Mouse (Mus musculus) heart, embryonic 15.5 days (tissue): Measurements from ENCODE around the gene 4930558C23Rik. TPM values are rescaled to one million over a fixed set of nuclear protein-coding genes. Genes with fewer than 3 reads are reported as not detected.
"Not testable (repeated sequence)": the region's sequence is repeated elsewhere in the genome, so short reads cannot be mapped to it uniquely, and the experiment has no call there.

Experiments used
- ATAC-seq: fragments of 200-750 bp; cut with Nextera tagmentation; replicated peaks from 2 replicates; pipeline ENCODE4 v1.8.0; 2017; ENCODE audit warnings: low read depth, moderate TSS enrichment; ENCODE audit not compliant: insufficient number of reproducible peaks, insufficient read depth, low FRiP score
- H3K27ac ChIP-seq: fragments of 300-500 bp; sonication (generic); 2 replicates; pipeline ENCODE4 v1.5.1; 2015; ENCODE audit warnings: mild to moderate bottlenecking, inconsistent platforms
- H3K27me3 ChIP-seq: fragments of 300-500 bp; sonication (generic); 2 replicates; pipeline ENCODE4 v1.6.1; 2015; ENCODE audit warnings: inconsistent platforms
- H3K36me3 ChIP-seq: fragments of 300-500 bp; sonication (generic); 2 replicates; pipeline ENCODE4 v1.6.1; 2015; ENCODE audit warnings: mild to moderate bottlenecking, inconsistent platforms
- H3K4me1 ChIP-seq: fragments of 300-500 bp; sonication (generic); replicated peaks from 2 replicates; pipeline ENCODE4 v1.6.1; 2015; ENCODE audit warnings: inconsistent platforms
- H3K4me2 ChIP-seq: fragments of 300-500 bp; sonication (generic); 2 replicates; pipeline ENCODE4 v1.6.1; 2015; ENCODE audit warnings: inconsistent platforms, mild to moderate bottlenecking, moderate library complexity
- H3K4me3 ChIP-seq: fragments of 300-500 bp; sonication (generic); 2 replicates; pipeline ENCODE4 v1.5.1; 2015; ENCODE audit warnings: mild to moderate bottlenecking, inconsistent platforms
- H3K9ac ChIP-seq: fragments of 300-500 bp; sonication (generic); 2 replicates; pipeline ENCODE4 v1.6.1; 2015; ENCODE audit warnings: mild to moderate bottlenecking, inconsistent platforms
- H3K9me3 ChIP-seq: fragments of 300-500 bp; sonication (generic); replicated peaks from 2 replicates; pipeline ENCODE4 v1.6.1; 2016; ENCODE audit warnings: inconsistent platforms
- WGBS: fragments of 180-500 bp; shearing (Covaris S2); methylation state at CpG from one replicate; pipeline ENCODE4 v1.1.7; 2015; ENCODE audit warnings: mixed read lengths; 5-methylcytosine and 5-hydroxymethylcytosine counted together
- polyA plus RNA-seq: library from polyadenylated mRNA; unstranded; fragments of >200 nt; fragmentation: Nextera tagmentation; extraction: Ambion mirVana; gene quantifications from 2 replicates; pipeline ENCODE4 v1.2.1, GENCODE M21; 2015

4930558C23Rik gene
- polyA plus RNA-seq, result not detected in 2 replicates

DNA sequence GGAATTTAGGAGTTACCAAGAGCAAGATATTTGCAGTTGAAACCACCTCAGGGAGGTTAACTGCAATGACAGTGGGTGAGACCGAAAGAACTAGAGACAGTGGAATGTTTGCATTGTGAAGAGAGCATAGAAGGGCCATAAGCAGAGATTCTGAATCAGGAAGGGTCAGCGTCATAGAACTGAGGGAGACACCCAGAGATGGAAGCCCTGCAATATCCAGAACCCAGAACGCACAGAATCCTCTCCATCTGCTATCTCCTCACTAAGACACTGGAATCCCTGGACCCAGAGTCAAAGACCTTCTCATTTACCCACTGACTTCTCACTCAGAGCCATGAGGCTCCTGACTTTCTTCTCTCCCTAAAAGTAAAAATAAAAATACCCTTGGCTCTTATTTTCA is at the start of gene 4930558C23Rik:
TSS of gene 4930558C23Rik (minus strand) at position 101 of the 400 bp plus-strand sequence.
- H3K27me3 ChIP-seq, result no peaks in the 10 kb centered on the region
- 88% methylated on average over 3 of the region's 3 CpGs for WGBS
- H3K36me3 ChIP-seq, result no peaks in the 10 kb centered on the region
- H3K4me2 ChIP-seq, result no peak within 1 kb of the TSS
- no peaks in the 10 kb centered on the region for H3K4me1 ChIP-seq
- no peak within 1 kb of the TSS for H3K9ac ChIP-seq
- no peak within 1 kb of the TSS for H3K4me3 ChIP-seq
- H3K27ac ChIP-seq, result no peak within 1 kb of the TSS
- no peaks in the 10 kb centered on the region for H3K9me3 ChIP-seq
- ATAC-seq, result no peak

DNA sequence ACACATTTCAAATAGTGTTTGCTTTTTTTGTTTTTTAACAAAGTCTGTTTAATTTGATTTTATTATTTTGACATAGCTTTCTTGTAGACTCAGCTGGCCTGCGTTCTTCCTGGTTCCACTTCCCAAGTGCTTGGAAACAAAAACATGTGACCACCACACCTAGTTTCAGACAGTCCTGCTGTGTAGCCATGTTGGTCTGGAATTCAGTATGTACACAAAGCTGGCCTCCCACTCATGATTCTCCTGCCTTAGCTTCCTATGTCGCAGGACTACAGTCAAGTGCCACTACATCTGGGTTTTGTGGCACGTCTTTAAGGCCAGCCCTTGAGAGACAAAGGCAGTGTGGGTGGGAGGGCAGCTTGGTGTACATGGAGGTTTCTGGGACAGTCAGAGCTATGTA is 48.3 kb upstream of the 4930558C23Rik start:
- no peak overlapping the region for H3K4me2 ChIP-seq
- WGBS, result 84% methylated on average over 3 of the region's 3 CpGs
- no peaks in the 10 kb centered on the region for H3K9me3 ChIP-seq
- no peaks in the 10 kb centered on the region for H3K27me3 ChIP-seq
- H3K27ac ChIP-seq, result no peak overlapping the region
- H3K36me3 ChIP-seq, result peaks cover 21% of the 10 kb centered on the region
- H3K9ac ChIP-seq, result no peak overlapping the region
- H3K4me3 ChIP-seq, result no peak overlapping the region
- no peak for ATAC-seq
- H3K4me1 ChIP-seq, result peaks cover 10% of the 10 kb centered on the region

DNA sequence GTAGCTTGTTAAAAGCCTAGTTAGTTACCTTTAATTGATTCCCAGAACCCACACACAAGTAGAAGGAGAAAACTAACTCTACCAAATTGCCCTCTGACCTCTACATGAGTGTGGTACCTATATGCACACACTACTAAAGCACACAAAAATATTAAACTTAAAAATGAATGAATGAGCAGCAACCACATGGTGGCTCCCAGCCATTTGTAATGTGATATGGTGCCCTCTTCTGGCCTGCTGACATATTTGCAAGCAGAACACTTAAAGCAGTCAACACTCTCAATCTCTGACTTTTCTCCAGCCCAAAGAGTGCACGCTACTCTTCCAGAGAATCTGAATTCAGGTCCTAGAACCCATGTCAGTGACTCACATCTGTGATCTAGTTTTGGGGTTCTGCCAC is 47.8 kb upstream of the 4930558C23Rik start:
- no peak overlapping the region for H3K4me3 ChIP-seq
- H3K4me1 ChIP-seq, result peaks cover 10% of the 10 kb centered on the region
- H3K4me2 ChIP-seq, result no peak overlapping the region
- no peak overlapping the region for H3K27ac ChIP-seq
- H3K27me3 ChIP-seq, result no peaks in the 10 kb centered on the region
- ATAC-seq, result no peak
- H3K36me3 ChIP-seq, result peaks cover 21% of the 10 kb centered on the region
- H3K9me3 ChIP-seq, result no peaks in the 10 kb centered on the region
- no peak overlapping the region for H3K9ac ChIP-seq
- 44% methylated on average over 1 of the region's 1 CpGs for WGBS

DNA sequence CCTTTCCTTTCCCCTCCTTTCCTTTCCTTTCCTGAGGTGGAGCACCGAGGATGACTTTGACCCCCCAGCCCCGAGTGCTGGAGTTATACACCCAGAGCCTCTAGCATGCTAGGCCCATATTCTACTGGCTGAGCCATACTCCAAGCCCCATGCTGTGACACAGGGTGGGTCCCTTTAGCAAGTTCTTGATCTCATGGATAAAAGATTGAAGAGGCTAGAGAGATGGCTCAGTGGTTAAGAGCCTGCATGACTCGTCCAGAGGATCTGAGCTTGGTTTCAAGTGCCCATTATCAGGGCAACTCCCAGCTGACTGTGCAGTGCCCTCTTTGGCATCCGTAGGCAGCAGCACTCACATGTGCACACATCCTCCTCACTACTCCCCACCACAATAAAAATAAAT is 42.7 kb upstream of the 4930558C23Rik start:
- Histone ChIP-seq H3K27me3 (no peaks in the 10 kb centered on the region), H3K9me3 (no peaks in the 10 kb centered on the region), H3K36me3 (peaks cover 10% of the 10 kb centered on the region; the same call in 1 of the 2 replicates), H3K9ac (no peak overlapping the region), H3K4me1 (peaks cover 2% of the 10 kb centered on the region; the same call in 1 of the 2 replicates), H3K27ac (no peak overlapping the region), H3K4me3 (no peak overlapping the region), H3K4me2 (no peak overlapping the region)
- WGBS, result 54% methylated on average over 4 of the region's 4 CpGs
- no peak for ATAC-seq

DNA sequence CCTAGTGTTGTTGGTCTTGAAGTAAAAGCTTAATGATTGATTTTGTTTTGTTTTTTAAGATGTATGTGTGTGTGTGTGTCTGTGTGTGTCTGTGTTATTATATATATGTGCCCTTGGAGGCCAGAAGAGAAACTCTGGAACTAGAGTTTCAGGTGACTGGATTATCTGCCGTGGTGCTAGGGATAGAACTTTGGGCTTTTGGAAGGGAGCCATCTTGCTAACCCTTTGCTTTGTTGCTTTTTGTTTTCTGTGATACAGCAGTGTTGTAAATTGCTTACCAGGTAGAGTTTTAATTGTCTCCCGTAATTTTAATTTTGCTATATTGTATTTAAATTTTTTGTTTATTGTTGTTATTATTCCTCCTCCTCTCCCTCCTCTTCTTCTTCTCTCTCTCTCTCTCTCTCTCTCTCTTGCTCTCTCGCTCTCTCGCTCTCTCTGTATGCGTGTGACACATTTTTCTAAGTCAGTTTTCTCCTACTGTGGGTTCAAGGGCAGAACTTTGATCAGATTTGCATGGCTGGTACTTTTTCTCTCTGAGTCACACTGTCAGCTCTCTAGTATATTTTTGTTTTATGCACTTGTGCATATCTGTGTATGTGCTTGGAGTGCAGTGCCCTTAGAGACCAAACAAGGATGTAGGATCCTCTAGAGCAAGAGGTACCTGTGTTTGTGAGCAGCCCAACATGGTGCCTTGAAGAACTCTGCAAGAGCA is 39.9 kb upstream of the 4930558C23Rik start:
- ATAC-seq, result no peak
- Histone ChIP-seq H3K4me2 (no peak overlapping the region), H3K4me3 (no peak overlapping the region), H3K9me3 (no peaks in the 10 kb centered on the region), H3K36me3 (peaks cover 14% of the 10 kb centered on the region), H3K4me1 (peaks cover 5% of the 10 kb centered on the region), H3K27ac (no peak overlapping the region), H3K27me3 (no peaks in the 10 kb centered on the region), H3K9ac (no peak overlapping the region)
- 82% methylated on average over 5 of the region's 5 CpGs for WGBS

DNA sequence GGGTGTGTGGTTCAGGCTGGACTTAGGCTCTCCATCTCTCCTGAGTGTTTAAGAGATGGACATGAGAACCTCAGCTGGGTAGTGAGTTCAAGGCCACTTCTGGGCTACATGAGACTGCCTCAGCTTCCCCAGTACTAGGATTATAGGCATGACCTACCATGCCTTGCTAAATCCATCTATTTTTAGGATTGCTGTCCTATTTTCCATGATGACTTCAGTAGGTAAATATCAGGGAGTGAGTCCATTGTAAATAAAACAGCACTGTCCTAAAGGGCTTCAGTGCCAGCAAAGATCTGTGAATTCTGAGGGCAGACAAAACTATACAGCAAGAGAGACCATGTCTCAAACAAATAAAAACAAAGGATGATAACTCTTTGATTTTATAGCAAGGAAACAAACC is 37.0 kb upstream of the 4930558C23Rik start:
- Histone ChIP-seq H3K4me2 (no peak overlapping the region), H3K9ac (no peak overlapping the region), H3K27me3 (no peaks in the 10 kb centered on the region), H3K4me1 (peaks cover 9% of the 10 kb centered on the region), H3K4me3 (no peak overlapping the region), H3K9me3 (no peaks in the 10 kb centered on the region), H3K36me3 (peaks cover 23% of the 10 kb centered on the region), H3K27ac (no peak overlapping the region)
- no peak for ATAC-seq

DNA sequence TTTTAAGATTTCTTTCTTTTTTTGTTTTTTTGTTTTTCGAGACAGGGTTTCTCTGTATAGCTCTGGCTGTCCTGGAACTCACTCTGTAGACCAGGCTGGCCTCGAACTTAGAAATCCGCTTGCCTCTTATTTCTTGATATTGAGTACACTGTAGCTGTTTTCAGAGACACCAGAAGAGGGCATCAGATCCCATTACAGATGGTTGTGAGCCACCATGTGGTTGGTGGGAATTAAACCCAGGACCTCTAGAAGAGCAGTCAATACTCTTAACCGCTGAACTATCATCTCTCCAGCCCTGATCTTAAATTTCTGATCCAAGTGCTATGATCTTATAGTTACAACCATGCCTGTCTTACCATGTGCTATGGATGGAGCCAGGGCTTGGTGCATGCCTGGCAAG is 36.0 kb upstream of the 4930558C23Rik start:
- H3K9ac ChIP-seq, H3K27ac ChIP-seq, H3K4me2 ChIP-seq, H3K4me1 ChIP-seq, H3K4me3 ChIP-seq, H3K27me3 ChIP-seq, H3K9me3 ChIP-seq, ATAC-seq: not testable (repeated sequence)
- 94% methylated on average over 4 of the region's 4 CpGs for WGBS
- H3K36me3 ChIP-seq, result peaks cover 23% of the 10 kb centered on the region

DNA sequence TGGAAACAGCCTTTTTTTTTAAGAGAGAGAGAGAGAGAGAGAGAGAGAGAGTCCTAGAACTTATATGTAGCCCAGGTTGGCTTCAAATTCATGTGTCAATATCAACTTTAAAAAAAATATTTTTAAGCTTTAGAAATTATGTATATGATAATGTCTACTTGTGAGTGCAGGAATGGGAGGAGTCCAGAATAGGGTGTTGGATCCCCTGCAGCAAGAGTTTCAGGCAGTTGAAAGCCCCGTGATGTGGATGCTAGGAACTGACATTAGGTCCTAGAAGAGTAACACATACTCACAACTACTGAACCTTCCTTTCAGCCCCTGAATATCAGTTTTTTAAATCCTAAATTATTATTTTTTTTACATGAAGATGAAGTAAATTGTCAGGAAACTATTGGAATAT is 32.9 kb upstream of the 4930558C23Rik start:
- Histone ChIP-seq H3K4me3 (0 out of 2 replicates have a peak overlapping the region, but pooled peaks have one; percentile 21), H3K9me3 (no peaks in the 10 kb centered on the region), H3K27me3 (no peaks in the 10 kb centered on the region), H3K36me3 (peaks cover 23% of the 10 kb centered on the region), H3K27ac (no peak overlapping the region), H3K9ac (no peak overlapping the region), H3K4me2 (peak overlapping the region; percentile 78), H3K4me1 (peaks cover 7% of the 10 kb centered on the region)
- 49% methylated on average over 1 of the region's 1 CpGs for WGBS
- ATAC-seq, result no peak

DNA sequence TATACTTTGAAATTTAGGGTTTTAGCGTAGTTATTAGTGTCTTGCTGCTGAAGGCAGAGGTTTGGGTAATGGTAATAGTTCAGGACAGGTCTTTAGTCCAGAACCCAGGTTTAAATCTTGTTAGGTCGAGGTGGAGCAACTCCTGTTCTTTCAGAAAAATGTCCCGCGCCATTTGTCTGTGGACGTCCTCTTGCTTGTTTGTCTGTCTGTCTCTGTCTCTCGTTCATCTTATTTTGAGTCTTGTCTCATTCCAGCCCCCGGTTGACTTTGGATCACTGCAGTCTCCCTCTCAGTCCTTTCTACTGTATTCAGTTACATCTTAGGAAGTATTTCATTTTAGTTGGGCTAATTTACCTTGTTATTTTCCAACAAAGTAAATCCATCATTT is 32.3 kb upstream of the 4930558C23Rik start:
- H3K4me1 ChIP-seq, result peaks cover 7% of the 10 kb centered on the region
- WGBS, result 1% methylated on average over 7 of the region's 7 CpGs
- ATAC-seq, result no peak

DNA sequence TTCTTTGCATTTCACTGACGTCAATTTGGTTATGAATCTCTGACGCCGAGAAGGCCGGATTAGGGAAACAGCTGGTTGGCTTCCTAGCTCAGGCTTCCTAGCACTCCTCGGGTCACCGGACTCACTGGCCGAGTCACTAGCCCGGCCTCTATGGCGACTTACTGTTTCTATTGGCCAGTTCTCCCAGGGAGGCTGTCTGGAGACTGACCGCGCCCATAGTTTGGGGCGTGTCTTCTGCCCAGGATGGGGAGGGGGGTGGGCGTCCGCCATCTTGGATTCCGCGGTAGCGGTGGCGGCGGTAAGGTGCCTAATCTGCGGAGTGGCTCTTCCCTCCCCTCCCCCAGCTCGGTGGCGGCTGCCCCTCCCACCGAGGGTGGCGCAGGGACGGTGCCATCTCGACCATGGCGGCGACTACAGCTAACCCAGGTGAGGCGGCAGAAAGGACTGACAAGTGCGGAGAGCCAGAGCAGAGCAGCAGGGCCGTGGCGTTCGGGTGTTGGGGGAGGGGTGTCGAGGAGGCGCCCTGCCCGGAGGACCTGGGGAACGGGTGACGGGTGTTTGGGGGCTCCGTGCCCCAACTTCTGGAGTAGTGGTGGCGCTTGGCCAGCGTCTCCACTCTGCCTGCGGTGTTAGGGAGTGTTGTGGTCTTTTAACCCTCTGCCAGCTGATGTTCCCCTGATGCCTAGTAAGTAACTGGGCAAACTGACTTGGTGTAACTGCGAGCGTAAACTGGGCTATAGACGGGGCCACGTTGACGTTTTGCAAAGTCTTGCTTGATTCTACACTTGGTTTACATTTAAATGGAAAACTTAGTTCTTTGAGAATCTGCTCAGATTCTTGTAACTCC is 31.7 kb upstream of the 4930558C23Rik start, which contains the start of gene Arnt:
TSS of gene Arnt (plus strand) at position 253 of the 847 bp plus-strand sequence.
- H3K4me1 ChIP-seq, result peaks cover 3% of the 10 kb centered on the region
- H3K9ac ChIP-seq, result peak within 1 kb of the TSS; percentile 74
- peaks cover 23% of the 10 kb centered on the region for H3K36me3 ChIP-seq
- H3K27me3 ChIP-seq, result no peaks in the 10 kb centered on the region
- peak within 1 kb of the TSS; percentile 88 for H3K27ac ChIP-seq
- H3K4me3 ChIP-seq, result peak within 1 kb of the TSS; percentile 69
- WGBS, result under 1% methylated on average over 47 of the region's 47 CpGs
- ATAC-seq, result peak; percentile 100
- H3K9me3 ChIP-seq, result no peaks in the 10 kb centered on the region
- H3K4me2 ChIP-seq, result peak within 1 kb of the TSS; percentile 78

More for the DNA sequence above, 32.3 kb upstream of the 4930558C23Rik start:
- peak overlapping the region; percentile 88 for H3K27ac ChIP-seq
- peaks cover 23% of the 10 kb centered on the region for H3K36me3 ChIP-seq
- peak overlapping the region; percentile 78 for H3K4me2 ChIP-seq
- no peaks in the 10 kb centered on the region for H3K27me3 ChIP-seq
- H3K4me3 ChIP-seq, result peak overlapping the region; percentile 69
- H3K9me3 ChIP-seq, result no peaks in the 10 kb centered on the region
- peak overlapping the region; percentile 74 for H3K9ac ChIP-seq

DNA sequence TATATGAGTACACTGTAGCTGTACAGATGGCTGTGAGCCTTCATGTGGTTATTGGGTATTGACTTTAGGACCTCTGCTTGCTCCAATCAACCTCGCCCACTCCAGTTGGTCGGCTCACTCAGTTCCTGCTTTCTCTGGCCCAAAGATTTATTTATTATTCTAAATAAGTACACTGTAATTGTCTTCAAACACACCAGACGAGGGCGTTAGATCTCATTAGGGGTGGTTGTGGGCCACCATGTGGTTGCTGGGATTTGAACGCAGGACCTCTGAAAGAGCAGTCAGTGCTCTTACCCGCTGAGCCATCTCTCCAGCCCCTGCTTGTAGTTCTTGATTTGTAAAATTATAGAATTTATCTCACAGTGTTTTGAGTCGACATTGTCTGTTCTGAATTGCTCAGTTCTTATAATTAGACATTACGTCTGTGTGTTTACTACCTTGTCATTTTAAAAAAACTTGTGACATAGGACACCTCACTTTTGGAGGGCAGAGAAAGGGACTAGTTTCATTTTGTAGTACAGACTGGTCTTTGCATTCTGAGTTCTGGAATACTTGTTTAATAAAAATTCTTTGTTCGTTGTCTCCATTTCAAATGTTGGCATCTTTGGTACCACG is 30.8 kb upstream of the 4930558C23Rik start:
- peaks cover 16% of the 10 kb centered on the region for H3K36me3 ChIP-seq
- H3K27me3 ChIP-seq, result no peaks in the 10 kb centered on the region
- no peak for ATAC-seq
- H3K4me1 ChIP-seq, result peaks cover 3% of the 10 kb centered on the region
- H3K4me3 ChIP-seq, result peak overlapping the region; percentile 69
- 72% methylated on average over 10 of the region's 10 CpGs for WGBS
- H3K27ac ChIP-seq, result peak overlapping the region; percentile 88
- H3K9me3 ChIP-seq, result no peaks in the 10 kb centered on the region
- peak overlapping the region; percentile 59 for H3K4me2 ChIP-seq
- H3K9ac ChIP-seq, result peak overlapping the region; percentile 51; the same call in 1 of the 2 replicates
